Comparison of ENCODE assay signal across 12 mouse cellular contexts in the genomic region with DNA sequence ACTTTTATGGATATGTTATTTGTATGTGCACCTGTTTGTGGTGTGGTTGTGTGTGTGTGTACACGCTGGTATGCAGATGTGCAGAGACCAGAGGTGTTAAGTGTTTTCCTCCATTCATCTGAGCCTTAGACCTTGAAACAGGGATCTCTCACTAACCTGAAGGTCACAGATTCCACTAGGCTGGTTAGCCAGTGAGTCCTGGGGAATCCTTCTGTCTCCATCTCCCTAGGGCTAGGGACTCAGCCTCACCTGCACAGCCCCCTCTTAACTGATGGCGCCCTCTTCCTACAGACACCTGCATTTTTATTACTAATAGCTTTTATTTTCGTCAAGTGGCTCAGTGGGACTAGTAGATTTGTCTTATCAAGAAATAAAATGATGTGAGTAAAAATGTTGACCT. TPM values are rescaled to one million over a fixed set of nuclear protein-coding genes. Genes with fewer than 3 reads are reported as not detected.
A peak's percentile ranks its signal among the peaks of the same experiment; 100 is the strongest.
DNase-seq lines count a peak whose midpoint lies in the region; ATAC-seq lines count a peak whose summit lies in the region.
"Had no signal": no experiment of that assay in that cellular context is flagged by ENCODE, and none has a peak within 500 bp of the region (broad histone marks: within the 10 kb centered on the region; RNA-seq: fewer than 3 reads in every experiment).

No protein-coding gene starts in this region.

- H3K4me2 ChIP-seq in heart, embryonic 12.5 days, result no peak overlapping the region
- no peak overlapping the region for H3K4me2 ChIP-seq in limb, embryonic 12.5 days
- H3K4me2 ChIP-seq in hindbrain, embryonic 14.5 days (replicated peaks), result peak overlapping the region; percentile 21; the same call in 1 of the 2 replicates
- H3K4me2 ChIP-seq in neural tube, embryonic 15.5 days, result peak overlapping the region; percentile 30; the same call in 1 of the 2 replicates
- H3K4me2 ChIP-seq: embryonic facial prominence, embryonic 12.5 days had no signal

- WGBS in heart, embryonic 12.5 days, result 73% methylated on average over 3 of the region's 3 CpGs
- 75% methylated on average over 3 of the region's 3 CpGs for WGBS in limb, embryonic 12.5 days
- WGBS in limb, embryonic 10.5 days, result 87% methylated on average over 3 of the region's 3 CpGs
- 75% methylated on average over 3 of the region's 3 CpGs for WGBS in hindbrain, embryonic 14.5 days
- 68% methylated on average over 3 of the region's 3 CpGs for WGBS in neural tube, embryonic 15.5 days

- no peaks in the 10 kb centered on the region for H3K27me3 ChIP-seq in heart, embryonic 12.5 days (replicated peaks)
- no peaks in the 10 kb centered on the region for H3K27me3 ChIP-seq in limb, embryonic 12.5 days
- no peaks in the 10 kb centered on the region for H3K27me3 ChIP-seq in limb, embryonic 10.5 days (ENCODE audit: low read depth, poor library complexity, severe bottlenecking)
- no peaks in the 10 kb centered on the region for H3K27me3 ChIP-seq in hindbrain, embryonic 14.5 days (ENCODE audit: control insufficient read depth, insufficient read depth, low read length)
- no peaks in the 10 kb centered on the region for H3K27me3 ChIP-seq in neural tube, embryonic 15.5 days (replicated peaks)
- H3K27me3 ChIP-seq: embryonic facial prominence, embryonic 12.5 days had no signal

- DNase-seq in heart, postnatal 14 days, result no peak
- no peak for DNase-seq in limb, embryonic 10.5 days (ENCODE audit: low spot score)
- no peak for DNase-seq in hindbrain, embryonic 14.5 days (ENCODE audit: low spot score)
- no peak for DNase-seq in thymus, postnatal 4 days
- DNase-seq: cerebellum, postnatal 14 days; thymus, postnatal 25 days had no signal

- H3K4me1 ChIP-seq in heart, embryonic 12.5 days (replicated peaks), result peaks cover 42% of the 10 kb centered on the region
- H3K4me1 ChIP-seq in limb, embryonic 12.5 days (replicated peaks), result peaks cover 47% of the 10 kb centered on the region
- peaks cover 35% of the 10 kb centered on the region for H3K4me1 ChIP-seq in limb, embryonic 10.5 days
- H3K4me1 ChIP-seq in hindbrain, embryonic 14.5 days (replicated peaks; ENCODE audit: control insufficient read depth, insufficient read depth, low read length), result peaks cover 22% of the 10 kb centered on the region
- H3K4me1 ChIP-seq in neural tube, embryonic 15.5 days, result peaks cover 29% of the 10 kb centered on the region

- intact Hi-C loops in heart, postnatal 14 days (cut with DNase I), result no loop called here

- no peak overlapping the region for H3K4me3 ChIP-seq in heart, embryonic 12.5 days
- no peak overlapping the region for H3K4me3 ChIP-seq in limb, embryonic 12.5 days (replicated peaks)
- H3K4me3 ChIP-seq in limb, embryonic 10.5 days, result no peak overlapping the region
- no peak overlapping the region for H3K4me3 ChIP-seq in hindbrain, embryonic 14.5 days (replicated peaks; ENCODE audit: low read length)
- no peak overlapping the region for H3K4me3 ChIP-seq in neural tube, embryonic 15.5 days (replicated peaks)
- H3K4me3 ChIP-seq: embryonic facial prominence, embryonic 12.5 days; heart, embryonic 10.5 days; myocyte had no signal

- 0 out of 2 replicates have a peak overlapping the region, but pooled peaks have one; percentile 30 for H3K27ac ChIP-seq in heart, embryonic 12.5 days (ENCODE audit: poor library complexity, severe bottlenecking)
- no peak overlapping the region for H3K27ac ChIP-seq in limb, embryonic 12.5 days
- no peak overlapping the region for H3K27ac ChIP-seq in limb, embryonic 10.5 days
- peak overlapping the region; percentile 75 for H3K27ac ChIP-seq in hindbrain, embryonic 14.5 days
- H3K27ac ChIP-seq in neural tube, embryonic 15.5 days (replicated peaks), result no peak overlapping the region
- H3K27ac ChIP-seq: embryonic facial prominence, embryonic 12.5 days had no signal

- H3K36me3 ChIP-seq in heart, embryonic 12.5 days, result peaks cover 21% of the 10 kb centered on the region
- peaks cover 42% of the 10 kb centered on the region; the same call in 1 of the 2 replicates for H3K36me3 ChIP-seq in limb, embryonic 12.5 days
- peaks cover 93% of the 10 kb centered on the region for H3K36me3 ChIP-seq in limb, embryonic 10.5 days
- H3K36me3 ChIP-seq in hindbrain, embryonic 14.5 days (replicated peaks; ENCODE audit: control insufficient read depth, insufficient read depth), result no peaks in the 10 kb centered on the region
- no peaks in the 10 kb centered on the region for H3K36me3 ChIP-seq in neural tube, embryonic 15.5 days

- H3K9ac ChIP-seq in heart, embryonic 12.5 days, result no peak overlapping the region
- H3K9ac ChIP-seq in limb, embryonic 12.5 days (replicated peaks), result 0 out of 2 replicates have a peak overlapping the region, but pooled peaks have one; percentile 38
- 0 out of 2 replicates have a peak overlapping the region, but pooled peaks have one; percentile 2 for H3K9ac ChIP-seq in hindbrain, embryonic 14.5 days
- no peak overlapping the region for H3K9ac ChIP-seq in neural tube, embryonic 15.5 days (replicated peaks)
- H3K9ac ChIP-seq: embryonic facial prominence, embryonic 12.5 days had no signal

- H3K9me3 ChIP-seq in heart, embryonic 12.5 days (replicated peaks), result no peaks in the 10 kb centered on the region
- no peaks in the 10 kb centered on the region for H3K9me3 ChIP-seq in limb, embryonic 12.5 days
- H3K9me3 ChIP-seq in limb, embryonic 10.5 days (replicated peaks), result no peaks in the 10 kb centered on the region
- H3K9me3 ChIP-seq in hindbrain, embryonic 14.5 days (ENCODE audit: control insufficient read depth, low read length), result no peaks in the 10 kb centered on the region
- no peaks in the 10 kb centered on the region for H3K9me3 ChIP-seq in neural tube, embryonic 15.5 days (replicated peaks)
- H3K9me3 ChIP-seq: embryonic facial prominence, embryonic 12.5 days; heart, embryonic 10.5 days had no signal

- ATAC-seq in heart, embryonic 12.5 days (ENCODE audit: insufficient number of reproducible peaks, low FRiP score), result no peak
- ATAC-seq in limb, embryonic 12.5 days (ENCODE audit: insufficient number of reproducible peaks, insufficient read depth, low FRiP score, low TSS enrichment, low read depth), result no peak
- no peak for ATAC-seq in hindbrain, embryonic 14.5 days (ENCODE audit: low FRiP score)
- ATAC-seq in neural tube, embryonic 15.5 days (ENCODE audit: low FRiP score), result no peak

RNA-seq across cellular contexts. Expression of a gene that starts 14.3 kb away (rescaled TPM):
- polyA plus RNA-seq in heart, embryonic 12.5 days (2016; fragmentation: Nextera tagmentation; extraction: Ambion mirVana), result 21.6 and 23.3 TPM in 2 replicates
- total RNA-seq in heart, postnatal 14 days (2021), result 10 to 100 TPM; 16.5 to 19.7 TPM
- polyA plus RNA-seq in limb, embryonic 12.5 days (2016; fragmentation: Nextera tagmentation; extraction: Ambion mirVana), result 29.9 and 33.5 TPM in 2 replicates
- polyA plus RNA-seq in limb, embryonic 10.5 days (2016; fragmentation: Nextera tagmentation; extraction: Ambion mirVana), result 28.4 and 35.9 TPM in 2 replicates
- 12.2 and 12.9 TPM in 2 replicates for polyA plus RNA-seq in hindbrain, embryonic 14.5 days (2014; fragmentation: Nextera tagmentation; extraction: Ambion mirVana)
- 10.1 and 11.8 TPM in 2 replicates for polyA plus RNA-seq in neural tube, embryonic 15.5 days (2015; fragmentation: Nextera tagmentation; extraction: Ambion mirVana)

Comparison
In these comparisons a context has a peak if more than half of its experiments do, and no peak if none do; other contexts are left out.
1. H3K27ac ChIP-seq: peak in heart, embryonic 12.5 days (single experiment) and hindbrain, embryonic 14.5 days (single experiment); none in limb, embryonic 12.5 days (single experiment), limb, embryonic 10.5 days (single experiment) and neural tube, embryonic 15.5 days (single experiment).
2. H3K4me2 ChIP-seq: peak in hindbrain, embryonic 14.5 days (single experiment) and neural tube, embryonic 15.5 days (single experiment); none in heart, embryonic 12.5 days (single experiment) and limb, embryonic 12.5 days (single experiment).
3. H3K9ac ChIP-seq: peak in limb, embryonic 12.5 days (single experiment) and hindbrain, embryonic 14.5 days (single experiment); none in heart, embryonic 12.5 days (single experiment) and neural tube, embryonic 15.5 days (single experiment).